Mouse (Mus musculus) testis, adult 2 months (tissue): Measurements from ENCODE around the gene Olfr1284.

ENCODE experiments used
- CTCF ChIP-seq: fragments of 200-500 bp; IDR thresholded peaks from 2 replicates; pipeline ENCODE4 v1.5.1; 2012; ENCODE audit warnings: low read depth, mild to moderate bottlenecking, inconsistent platforms, low read length, moderate library complexity; ENCODE audit not compliant: control insufficient read depth, insufficient read depth, insufficient replicate concordance
- POLR2A ChIP-seq: fragments of 200-500 bp; IDR thresholded peaks from 2 replicates; pipeline ENCODE4 v1.6.1; 2012; ENCODE audit warnings: low read depth, mild to moderate bottlenecking, inconsistent platforms, low read length, moderate library complexity; ENCODE audit not compliant: control insufficient read depth

DNA sequence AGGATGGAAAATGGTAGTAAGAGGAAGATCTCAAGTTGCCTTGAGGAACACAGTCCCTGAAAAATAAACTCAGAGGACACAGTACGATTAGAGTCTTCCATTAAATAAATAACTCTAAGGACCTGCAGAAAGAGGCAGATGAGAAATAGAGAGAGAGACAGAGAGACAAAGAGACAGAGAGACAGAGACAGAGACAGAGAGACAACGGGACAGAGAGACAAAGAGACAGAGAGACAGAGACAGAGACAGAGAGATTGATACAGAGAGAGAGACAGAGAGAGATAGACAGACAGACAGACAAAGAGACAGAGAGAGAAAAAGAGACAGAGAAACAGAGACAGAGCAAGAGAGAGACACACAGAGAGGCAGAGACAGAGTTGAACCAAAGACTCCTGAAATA lies 39.3 kb upstream of the Olfr1284 start, which contains the start of gene Olfr1282:
- TF ChIP-seq CTCF (no peak), POLR2A (no peak)
